Mouse (Mus musculus): ENCODE data around the gene Eif4g2.

Eif4g2 gene

GRCm38 (mm10) chr7:111082822-111083732 lies at the start of gene Eif4g2:
Gene Eif4g2, minus strand, starts transcription at chr7:111083030.
- in situ Hi-C loops (cut with MboI, MseI): loop anchor here (5.0 to 10.0 kb wide), 2 partner anchors 39 to 72 kb away; no protein-coding TSS in a partner anchor

GRCm38 (mm10) chr7:111132596-111132995 lies 49.8 kb upstream of the Eif4g2 start:
- in situ Hi-C loops (cut with MboI, MseI): no loop called here

GRCm38 (mm10) chr7:111126636-111127395 lies 44.0 kb upstream of the Eif4g2 start:
- in situ Hi-C loops (cut with MboI, MseI): loop anchor here in 1 of 2 experiments (5.0 kb wide), 1 partner anchor 40 kb away; no protein-coding TSS in a partner anchor

GRCm38 (mm10) chr7:111123761-111124546 lies 41.1 kb upstream of the Eif4g2 start:
- in situ Hi-C loops (cut with MboI, MseI): loop anchor here in 1 of 2 experiments (5.0 kb wide), 1 partner anchor 42 kb away; the partner anchor contains the start of gene Eif4g2

GRCm38 (mm10) chr7:111122531-111123130 lies 39.8 kb upstream of the Eif4g2 start:
- in situ Hi-C loops (cut with MboI, MseI): loop anchor here in 1 of 2 experiments (5.0 kb wide), 1 partner anchor 40 kb away; the partner anchor contains the start of gene Eif4g2

GRCm38 (mm10) chr7:111122084-111122530 lies 39.3 kb upstream of the Eif4g2 start:
- in situ Hi-C loops (cut with MboI, MseI): loop anchor here in 1 of 2 experiments (5.0 kb wide), 1 partner anchor 40 kb away; the partner anchor contains the start of gene Eif4g2

- in situ Hi-C loops (cut with MboI, MseI): loop anchor here in 1 of 2 experiments (5.0 kb wide), 1 partner anchor 39 kb away; the partner anchor contains the start of gene Eif4g2
Observed at GRCm38 (mm10) chr7:111121522-111121921, 38.7 kb upstream of the Eif4g2 start.

GRCm38 (mm10) chr7:111109561-111109960 lies 26.7 kb upstream of the Eif4g2 start:
- in situ Hi-C loops (cut with MboI, MseI): no loop called here

- in situ Hi-C loops (cut with MboI, MseI): no loop called here
Observed at GRCm38 (mm10) chr7:111109161-111109560, 26.3 kb upstream of the Eif4g2 start.

- in situ Hi-C loops (cut with MboI, MseI): no loop called here
Observed at GRCm38 (mm10) chr7:111098196-111098595, 15.4 kb upstream of the Eif4g2 start.

- in situ Hi-C loops (cut with MboI, MseI): no loop called here
Observed at GRCm38 (mm10) chr7:111095169-111095568, 12.3 kb upstream of the Eif4g2 start.

- in situ Hi-C loops (cut with MboI, MseI): loop anchor here in 1 of 2 experiments (5.0 to 10.0 kb wide), 2 partner anchors 42 to 70 kb away; no protein-coding TSS in a partner anchor
Observed at GRCm38 (mm10) chr7:111085153-111085552, 2.3 kb upstream of the Eif4g2 start.

GRCm38 (mm10) chr7:111084443-111084842 lies 1.6 kb upstream of the Eif4g2 start:
- in situ Hi-C loops (cut with MboI, MseI): loop anchor here (5.0 to 10.0 kb wide), 2 partner anchors 38 to 70 kb away; no protein-coding TSS in a partner anchor

- in situ Hi-C loops (cut with MboI, MseI): loop anchor here (5.0 to 10.0 kb wide), 2 partner anchors 39 to 71 kb away; no protein-coding TSS in a partner anchor
Observed at GRCm38 (mm10) chr7:111083733-111084120, 897 bp upstream of the Eif4g2 start.

GRCm38 (mm10) chr7:111082043-111082821 lies 598 bp downstream of the Eif4g2 start:
- in situ Hi-C loops (cut with MboI, MseI): loop anchor here (5.0 to 10.0 kb wide), 2 partner anchors 40 to 73 kb away; no protein-coding TSS in a partner anchor

GRCm38 (mm10) chr7:111080876-111081275 lies 2.0 kb downstream of the Eif4g2 start:
- in situ Hi-C loops (cut with MboI, MseI): loop anchor here (5.0 to 10.0 kb wide), 2 partner anchors 41 to 74 kb away; no protein-coding TSS in a partner anchor

- in situ Hi-C loops (cut with MboI, MseI): loop anchor here (5.0 to 10.0 kb wide), 2 partner anchors 42 to 75 kb away; no protein-coding TSS in a partner anchor
Observed at GRCm38 (mm10) chr7:111080026-111080425, 2.8 kb downstream of the Eif4g2 start.

- in situ Hi-C loops (cut with MboI, MseI): no loop called here
Observed at GRCm38 (mm10) chr7:111078271-111078670, 4.6 kb downstream of the Eif4g2 start.

- in situ Hi-C loops (cut with MboI, MseI): no loop called here
Observed at GRCm38 (mm10) chr7:111075288-111075687, 7.5 kb downstream of the Eif4g2 start.

All from T-helper 17 cell (primary cell).